Mouse (Mus musculus): ENCODE data around the gene Tirap.

- TF ChIP-seq CTCF (IDR thresholded peaks at IDR 0.05; ENCODE audit: low read depth), result no peak
- no peak for TF ChIP-seq EP300 (optimal IDR thresholded peaks at IDR 0.05)
These were observed 39.0 kb upstream of the Tirap start for GRCm38 (mm10) chr9:35238915-35239571.

All from stomach, postnatal 0 days (tissue).